Mouse (Mus musculus) myocyte (in vitro differentiated cells): ENCODE results near the gene Trnau1ap. TPM values are rescaled to one million over a fixed set of nuclear protein-coding genes. Genes with fewer than 3 reads are reported as not detected.

Source experiments
- H3K27me3 ChIP-seq: one replicate; pipeline ENCODE4 v1.6.1; 2011; ENCODE audit not compliant: control insufficient read depth, insufficient read depth, insufficient read length
- H3K36me3 ChIP-seq: one replicate; pipeline ENCODE4 v1.6.1; 2011; ENCODE audit not compliant: control insufficient read depth, insufficient read depth
- H3K4me2 ChIP-seq: one replicate; pipeline ENCODE4 v1.6.1; 2011; ENCODE audit warnings: low read depth, control low read depth
- H3K4me3 ChIP-seq: one replicate; pipeline ENCODE4 v1.5.1; 2011; ENCODE audit warnings: mild to moderate bottlenecking, control low read depth, moderate library complexity
- H3K79me2 ChIP-seq: one replicate; pipeline ENCODE4 v1.6.1; 2011; ENCODE audit not compliant: control insufficient read depth, insufficient read depth
- H3ac ChIP-seq: one replicate; pipeline ENCODE4 v1.6.1; 2011; ENCODE audit not compliant: control insufficient read depth, insufficient read length
- CEBPB ChIP-seq: IDR thresholded peaks from 2 replicates; pipeline ENCODE4 v1.6.1; 2011; ENCODE audit warnings: mild to moderate bottlenecking, moderate library complexity; ENCODE audit not compliant: poor library complexity, insufficient read depth, severe bottlenecking
- E2F4 ChIP-seq: IDR thresholded peaks from one replicate; pipeline ENCODE4 v1.6.1; 2011; ENCODE audit warnings: mild to moderate bottlenecking, control low read depth, moderate library complexity; ENCODE audit not compliant: insufficient read depth
- MAX ChIP-seq: IDR thresholded peaks from one replicate; pipeline ENCODE4 v1.6.1; 2011; ENCODE audit warnings: low read depth, mild to moderate bottlenecking, control low read depth
- MYOD1 ChIP-seq, 3 experiments: IDR thresholded peaks; one replicate each; pipeline ENCODE4 v1.6.1; 2011; ENCODE audit warnings: control low read depth in 2 of 3, low read depth in 2 of 3, mild to moderate bottlenecking in 2 of 3, moderate library complexity in 1 of 3; ENCODE audit not compliant: insufficient read length in 2 of 3, control insufficient read depth in 1 of 3
- MYOG ChIP-seq, 3 experiments: IDR thresholded peaks; one replicate each; pipeline ENCODE4 v1.6.1; 2011; ENCODE audit warnings: control low read depth in 2 of 3, low read depth in 2 of 3, mild to moderate bottlenecking in 2 of 3; ENCODE audit not compliant: insufficient read length in 2 of 3, control insufficient read depth in 1 of 3, insufficient read depth in 1 of 3
- POLR2A ChIP-seq: IDR thresholded peaks from one replicate; pipeline ENCODE4 v1.6.1; 2011; ENCODE audit warnings: low read depth, mild to moderate bottlenecking, control low read depth, moderate library complexity; ENCODE audit not compliant: insufficient read length
- POLR2AphosphoS2 ChIP-seq: IDR thresholded peaks from one replicate; pipeline ENCODE4 v1.6.1; 2011; ENCODE audit warnings: low read depth, control low read depth; ENCODE audit not compliant: insufficient read length
- REST ChIP-seq: IDR thresholded peaks from one replicate; pipeline ENCODE4 v1.6.1; 2011; ENCODE audit warnings: mild to moderate bottlenecking, control low read depth, moderate library complexity; ENCODE audit not compliant: insufficient read depth, insufficient read length
- SRF ChIP-seq: IDR thresholded peaks from one replicate; pipeline ENCODE4 v1.6.1; 2011; ENCODE audit warnings: low read depth; ENCODE audit not compliant: control insufficient read depth, insufficient read length
- TCF12 ChIP-seq: IDR thresholded peaks from one replicate; pipeline ENCODE4 v1.6.1; 2011; ENCODE audit warnings: mild to moderate bottlenecking, control low read depth; ENCODE audit not compliant: poor library complexity, insufficient read depth, severe bottlenecking
- TCF3 ChIP-seq: IDR thresholded peaks from one replicate; pipeline ENCODE4 v1.6.1; 2011; ENCODE audit warnings: low read depth, control low read depth; ENCODE audit not compliant: insufficient read length
- USF1 ChIP-seq: IDR thresholded peaks from one replicate; pipeline ENCODE4 v1.6.1; 2011; ENCODE audit warnings: low read depth, mild to moderate bottlenecking, control low read depth, moderate library complexity
- polyA plus RNA-seq: library from polyadenylated mRNA; unstranded; fragments of >200 nt; fragmentation: generic; extraction: Trizol; gene quantifications from one replicate; pipeline ENCODE4 v1.2.1, GENCODE M21; 2012; ENCODE audit warnings: missing spikeins

The Trnau1ap gene
- polyA plus RNA-seq, 1 experiment, result 51.6 TPM

- H3K36me3 ChIP-seq, result peaks cover 13% of the 10 kb centered on the region
- no peak for TF ChIP-seq CEBPB
- peak; percentile 99 for TF ChIP-seq POLR2AphosphoS2
- peak; percentile 99 for TF ChIP-seq POLR2A
- TF ChIP-seq TCF3, result no peak
- no peak for TF ChIP-seq MAX
- peak within 1 kb of the TSS; percentile 71 for H3K4me3 ChIP-seq
- no peaks in the 10 kb centered on the region for H3K27me3 ChIP-seq
- H3K4me2 ChIP-seq, result peak within 1 kb of the TSS; percentile 87
- H3K79me2 ChIP-seq, result peaks cover 24% of the 10 kb centered on the region
- peak within 1 kb of the TSS; percentile 8 for H3ac ChIP-seq
These were observed 24.1 kb upstream of the Trnau1ap start, which contains the start of gene Rcc1 for GRCm38 (mm10) chr4:132353481-132353885. Gene Rcc1, minus strand, starts transcription at chr4:132353605.

GRCm38 (mm10) chr4:132352739-132353138 is 23.4 kb upstream of the Trnau1ap start:
- Histone ChIP-seq H3K4me2 (peak overlapping the region; percentile 87), H3K27me3 (no peaks in the 10 kb centered on the region), H3K79me2 (peaks cover 24% of the 10 kb centered on the region), H3ac (peak overlapping the region; percentile 8), H3K4me3 (peak overlapping the region; percentile 71), H3K36me3 (peaks cover 13% of the 10 kb centered on the region)
- TF ChIP-seq MAX, result no peak
- no peak for TF ChIP-seq POLR2A
- no peak for TF ChIP-seq TCF3
- no peak for TF ChIP-seq SRF
- no peak for TF ChIP-seq MYOD1 (IDR thresholded peaks at IDR 0.05; ENCODE audit: control insufficient read depth in 1 of 3, insufficient read length in 2 of 3, low read depth in 2 of 3)

- no peak overlapping the region for H3ac ChIP-seq
- TF ChIP-seq REST, result no peak
- peak overlapping the region; percentile 87 for H3K4me2 ChIP-seq
- H3K79me2 ChIP-seq, result peaks cover 24% of the 10 kb centered on the region
- no peaks in the 10 kb centered on the region for H3K27me3 ChIP-seq
- peak overlapping the region; percentile 71 for H3K4me3 ChIP-seq
- H3K36me3 ChIP-seq, result peaks cover 4% of the 10 kb centered on the region
These were observed 22.1 kb upstream of the Trnau1ap start for GRCm38 (mm10) chr4:132351401-132351800.

GRCm38 (mm10) chr4:132350854-132351253 is 21.5 kb upstream of the Trnau1ap start:
- TF ChIP-seq MYOG (IDR thresholded peaks at IDR 0.05; ENCODE audit: control insufficient read depth in 1 of 3, insufficient read depth in 1 of 3, insufficient read length in 2 of 3, low read depth in 2 of 3), result no peak
- no peak for TF ChIP-seq MYOD1 (IDR thresholded peaks at IDR 0.05; ENCODE audit: control insufficient read depth in 1 of 3, insufficient read length in 2 of 3, low read depth in 2 of 3)
- TF ChIP-seq USF1, result no peak
- TF ChIP-seq TCF3, result no peak
- no peak for TF ChIP-seq SRF
- TF ChIP-seq POLR2A, result no peak
- TF ChIP-seq CEBPB, result no peak
- TF ChIP-seq TCF12, result no peak
- no peak for TF ChIP-seq E2F4
- TF ChIP-seq REST, result no peak
- TF ChIP-seq POLR2AphosphoS2, result no peak
- TF ChIP-seq MAX, result no peak
- H3K36me3 ChIP-seq, result peaks cover 4% of the 10 kb centered on the region
- H3K27me3 ChIP-seq, result no peaks in the 10 kb centered on the region
- no peak overlapping the region for H3K4me2 ChIP-seq
- peaks cover 24% of the 10 kb centered on the region for H3K79me2 ChIP-seq
- peak overlapping the region; percentile 71 for H3K4me3 ChIP-seq
- H3ac ChIP-seq, result no peak overlapping the region

- Histone ChIP-seq H3K79me2 (peaks cover 24% of the 10 kb centered on the region), H3K27me3 (no peaks in the 10 kb centered on the region), H3K36me3 (peaks cover 4% of the 10 kb centered on the region), H3K4me2 (no peak overlapping the region), H3ac (no peak overlapping the region), H3K4me3 (no peak overlapping the region)
- TF ChIP-seq CEBPB (no peak), TCF12 (no peak), MYOG (IDR thresholded peaks at IDR 0.05; ENCODE audit: control insufficient read depth in 1 of 3, insufficient read depth in 1 of 3, insufficient read length in 2 of 3, low read depth in 2 of 3) (no peak), USF1 (no peak), E2F4 (no peak), SRF (no peak), TCF3 (no peak), MYOD1 (IDR thresholded peaks at IDR 0.05; ENCODE audit: control insufficient read depth in 1 of 3, insufficient read length in 2 of 3, low read depth in 2 of 3) (no peak), REST (no peak)
These were observed 20.9 kb upstream of the Trnau1ap start for GRCm38 (mm10) chr4:132350123-132350740.
